Mouse (Mus musculus) spleen, postnatal 36 days (tissue): ENCODE data around the gene Ap3d1.

Experiments
- DNase-seq, 2 experiments: peaks; one replicate each; pipeline ENCODE4 v3.0.0; 2022; ENCODE audit warnings: low spot score in 2 of 2, mixed read lengths in 1 of 2

Ap3d1 gene

DNA sequence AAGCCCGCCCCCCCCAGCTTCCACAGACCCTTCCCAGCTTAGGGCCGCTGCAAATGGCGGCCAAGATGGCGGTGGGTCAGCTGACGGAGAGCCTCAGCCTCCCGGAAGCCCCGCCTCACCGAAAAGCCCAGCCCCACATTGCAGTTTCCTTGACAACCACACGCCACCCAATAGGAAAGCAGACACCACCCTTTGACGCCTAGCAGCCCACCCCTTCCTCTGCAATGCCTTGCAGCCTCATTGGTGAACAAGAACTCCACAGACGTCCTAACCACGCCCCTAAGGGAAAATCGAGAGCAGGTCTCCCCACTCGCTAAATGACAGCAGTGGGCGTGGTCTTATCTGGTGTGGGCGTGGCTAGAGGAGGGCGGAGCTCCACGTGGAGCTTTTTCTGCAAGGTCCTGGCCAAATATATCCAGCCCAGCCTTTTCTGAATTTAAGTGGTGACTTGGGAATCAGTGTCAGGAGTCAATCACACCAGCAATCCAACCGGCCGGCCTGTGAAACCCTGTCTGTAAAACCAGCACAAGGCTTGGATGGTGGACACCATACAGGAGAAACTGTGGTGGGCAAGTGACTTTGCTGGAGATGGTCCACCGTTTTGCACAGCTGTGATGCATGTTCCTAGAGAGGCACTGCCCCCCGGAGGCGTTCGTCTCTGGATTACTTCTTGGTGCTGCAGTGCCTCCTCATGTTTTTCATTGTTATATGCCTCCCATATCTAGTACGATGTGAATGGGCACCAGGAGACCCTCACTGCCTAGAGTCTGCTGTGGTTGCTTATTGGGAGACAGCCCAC, at the start of gene Ap3d1:
Gene Ap3d1, minus strand, starts transcription at position 85 of the 799 bp plus-strand sequence.
- DNase-seq = peak; percentile 99 to 100

DNA sequence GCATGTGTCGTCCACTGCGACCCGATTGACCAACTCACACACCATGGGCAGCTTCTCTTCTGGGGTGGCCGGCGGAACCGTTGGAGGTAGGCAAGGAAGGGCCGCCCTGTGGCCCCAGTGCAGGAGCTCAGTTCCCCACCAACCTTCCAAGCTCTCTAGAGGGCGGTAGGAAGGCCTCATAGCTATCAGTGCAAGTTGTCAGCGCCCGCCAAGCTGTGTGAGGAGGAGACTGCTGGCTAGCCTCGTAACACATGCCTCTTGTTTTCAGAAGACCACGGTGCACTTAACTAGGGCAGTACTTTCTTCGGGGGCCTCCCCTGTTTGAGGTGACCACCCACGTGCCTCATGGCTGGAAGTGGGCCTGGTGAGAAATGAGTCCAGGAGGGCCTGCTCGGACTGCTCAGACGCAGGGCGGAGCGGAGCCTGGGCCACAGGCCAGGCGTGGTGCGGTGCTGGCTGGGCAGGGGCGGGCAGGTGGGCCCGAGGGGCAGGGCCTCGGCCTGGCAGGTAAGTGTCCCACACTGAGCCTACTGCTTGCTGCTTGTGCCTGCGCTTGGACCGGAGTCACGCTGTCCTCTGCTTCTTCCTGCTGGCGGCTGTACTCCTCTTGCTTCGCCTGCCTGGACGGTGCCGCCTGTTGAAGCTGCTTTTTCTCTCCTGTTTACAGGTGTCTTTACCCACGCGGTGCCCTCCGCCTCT, 49.6 kb upstream of the Ap3d1 start:
- no peak for DNase-seq

DNA sequence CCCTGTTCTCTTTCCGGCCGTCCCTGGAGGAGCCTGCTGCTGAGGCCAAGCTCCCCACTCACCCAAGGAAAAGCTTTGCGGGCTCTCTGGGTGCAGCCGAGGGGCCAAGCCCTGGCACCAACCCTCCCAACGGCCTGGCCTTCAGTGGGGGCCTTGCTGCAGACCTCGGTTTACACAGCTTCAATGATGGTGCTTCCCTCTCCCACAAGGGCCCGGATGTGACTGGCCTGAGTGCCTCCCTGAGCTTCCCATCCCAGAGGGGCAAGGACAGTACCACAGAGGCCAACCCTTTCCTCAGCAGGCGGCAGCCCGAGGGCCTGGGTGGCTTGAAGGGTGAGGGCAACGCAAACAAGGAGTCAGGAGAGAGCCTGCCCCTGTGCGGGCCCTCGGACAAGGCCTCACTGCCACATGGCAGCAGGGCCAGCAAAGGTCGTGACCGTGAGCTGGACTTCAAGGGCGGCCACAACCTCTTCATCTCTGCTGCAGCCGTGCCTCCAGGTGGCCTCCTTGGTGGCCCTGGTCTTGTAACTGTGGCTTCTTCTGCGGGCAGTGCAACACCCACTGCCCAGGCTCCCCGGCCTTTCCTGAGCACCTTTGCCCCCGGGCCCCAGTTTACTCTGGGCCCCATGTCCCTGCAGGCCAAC, 48.8 kb upstream of the Ap3d1 start:
- DNase-seq = no peak

DNA sequence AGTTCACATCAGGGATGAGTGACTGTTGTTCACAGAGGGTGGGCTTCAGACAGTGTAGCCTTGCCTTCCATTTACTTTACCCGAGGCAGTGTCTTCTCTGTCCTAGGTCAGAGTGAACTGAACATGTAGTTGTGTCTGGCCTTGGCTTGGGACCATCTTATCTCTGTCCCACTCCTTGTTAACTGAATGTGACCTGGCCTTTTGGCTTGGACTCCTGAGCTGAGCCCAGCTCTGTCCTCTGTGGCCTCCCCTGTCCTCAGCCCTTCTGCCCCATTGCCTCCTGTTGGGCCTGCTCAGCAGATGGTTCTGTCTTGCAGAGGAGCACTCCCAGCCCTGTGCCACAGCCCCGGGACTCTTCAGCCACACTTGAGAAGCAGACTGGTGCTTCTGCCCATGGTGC, 45.5 kb upstream of the Ap3d1 start:
- DNase-seq = no peak

DNA sequence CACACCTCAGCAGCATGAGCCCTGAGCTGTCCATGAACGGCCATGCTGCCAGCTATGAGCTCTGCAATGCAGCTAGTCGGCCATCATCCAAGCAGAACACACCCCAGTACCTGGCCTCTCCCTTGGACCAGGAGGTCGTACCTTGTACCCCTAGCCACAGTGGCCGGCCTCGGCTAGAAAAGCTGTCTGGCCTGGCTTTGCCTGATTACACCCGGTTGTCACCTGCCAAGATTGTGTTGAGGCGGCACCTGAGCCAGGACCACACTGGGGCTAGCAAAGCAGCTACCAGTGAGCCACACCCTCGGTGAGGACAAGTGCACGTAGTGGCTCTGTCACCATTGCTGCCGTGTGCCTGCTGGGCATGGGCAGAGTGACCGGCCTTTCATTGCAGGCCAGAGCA, 43.9 kb upstream of the Ap3d1 start:
- DNase-seq = no peak

DNA sequence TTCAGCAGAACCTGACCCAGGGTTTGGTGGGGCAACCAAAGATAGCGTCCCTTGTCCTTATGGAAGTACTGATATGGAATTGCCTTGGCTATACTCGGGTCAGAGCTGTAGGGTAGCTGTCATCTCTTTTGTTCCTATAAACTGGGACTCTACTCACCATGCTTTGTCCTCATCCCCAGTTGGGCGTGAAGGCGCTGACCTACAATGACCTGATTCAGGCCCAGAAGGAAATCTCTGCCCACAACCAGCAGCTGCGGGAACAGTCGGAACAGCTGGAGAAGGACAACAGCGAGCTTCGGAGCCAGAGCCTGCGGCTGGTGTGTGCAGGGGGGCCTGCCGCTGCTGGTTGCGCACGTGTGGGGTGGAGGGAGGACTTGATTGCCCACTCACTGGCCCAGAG, 42.8 kb upstream of the Ap3d1 start:
- no peak for DNase-seq

DNA sequence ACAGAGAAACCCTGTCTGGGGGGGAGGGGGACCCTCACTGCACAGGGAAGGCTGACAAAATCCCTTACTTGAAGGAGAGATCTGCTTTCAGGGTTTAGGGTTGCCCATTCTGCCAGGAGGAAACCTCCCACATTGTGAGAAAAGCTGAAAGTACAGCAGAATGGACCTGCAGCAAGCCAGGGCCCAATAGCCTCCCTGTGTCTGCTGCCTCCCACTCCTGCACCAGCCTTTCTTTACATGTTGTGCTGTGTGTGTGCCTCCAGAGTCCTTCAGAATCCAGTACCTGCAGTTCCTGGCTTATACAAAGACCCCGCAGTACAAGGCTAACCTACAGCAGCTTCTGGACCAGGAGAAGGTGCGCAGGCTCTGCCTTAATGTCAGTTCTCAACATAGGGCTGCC, 42.2 kb upstream of the Ap3d1 start:
- DNase-seq = no peak

DNA sequence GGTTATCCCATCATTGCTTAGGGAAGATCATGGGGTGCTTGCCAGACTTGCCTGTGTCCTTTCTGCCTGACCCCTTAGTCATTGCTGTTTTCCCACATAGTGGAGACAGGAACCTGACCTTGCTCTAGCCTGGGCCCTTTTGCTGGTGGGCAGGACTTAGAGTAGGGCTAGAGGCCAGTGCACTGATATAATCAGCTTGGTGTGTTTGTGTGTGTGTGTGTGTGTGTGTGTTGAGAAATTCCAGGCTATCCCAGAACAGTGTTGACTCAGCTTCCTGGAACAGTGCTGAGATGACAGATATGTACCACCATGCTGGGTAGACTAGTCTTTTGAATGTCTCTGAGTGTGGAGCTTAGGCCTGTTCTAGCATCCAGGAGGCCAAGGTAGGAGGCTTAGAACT, 37.5 kb upstream of the Ap3d1 start:
- no peak for DNase-seq

DNA sequence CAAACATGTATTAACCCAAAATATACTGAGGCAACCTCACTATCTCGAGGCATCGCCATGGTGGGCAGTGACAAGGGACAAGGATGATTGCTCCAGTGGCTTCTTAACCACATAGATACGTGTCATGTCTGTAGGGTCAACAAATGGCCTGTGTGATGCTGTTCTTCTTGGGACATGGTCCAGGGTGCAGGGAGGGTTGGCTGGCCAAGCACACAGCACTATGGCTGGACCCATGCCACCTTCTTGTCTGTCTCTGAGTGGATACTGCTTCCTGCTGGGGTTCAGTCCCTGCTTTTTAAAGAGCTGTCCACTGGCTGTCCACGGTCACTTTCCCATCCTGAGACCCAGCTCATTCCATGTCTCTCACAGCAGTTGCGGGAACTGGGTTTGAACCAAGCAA, 35.1 kb upstream of the Ap3d1 start:
- no peak for DNase-seq

DNA sequence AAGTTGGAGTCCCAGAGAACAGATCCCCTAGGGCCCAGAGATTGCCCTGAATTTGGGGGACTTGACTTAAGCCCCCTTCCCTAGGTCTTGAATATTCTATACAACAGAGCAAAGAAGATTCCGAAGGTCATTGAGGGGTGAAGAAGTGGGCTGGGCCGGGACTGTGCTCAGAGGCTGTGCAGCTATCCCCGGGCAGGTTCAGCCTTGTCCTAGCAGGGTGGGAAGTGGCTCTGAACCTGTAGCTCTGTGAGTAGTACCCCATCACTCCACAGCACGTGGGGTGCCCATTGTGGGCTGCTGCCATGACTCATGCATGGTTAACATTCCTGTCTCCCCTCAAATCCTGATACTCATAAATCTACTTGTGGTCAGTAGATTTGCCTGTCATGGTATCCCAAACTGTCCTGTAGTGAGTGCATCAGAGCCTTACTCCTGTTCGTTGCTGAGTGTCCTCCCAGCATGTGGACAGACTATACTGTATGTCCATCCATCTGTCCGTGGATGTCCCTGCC, 34.4 kb upstream of the Ap3d1 start:
- DNase-seq = no peak

DNA sequence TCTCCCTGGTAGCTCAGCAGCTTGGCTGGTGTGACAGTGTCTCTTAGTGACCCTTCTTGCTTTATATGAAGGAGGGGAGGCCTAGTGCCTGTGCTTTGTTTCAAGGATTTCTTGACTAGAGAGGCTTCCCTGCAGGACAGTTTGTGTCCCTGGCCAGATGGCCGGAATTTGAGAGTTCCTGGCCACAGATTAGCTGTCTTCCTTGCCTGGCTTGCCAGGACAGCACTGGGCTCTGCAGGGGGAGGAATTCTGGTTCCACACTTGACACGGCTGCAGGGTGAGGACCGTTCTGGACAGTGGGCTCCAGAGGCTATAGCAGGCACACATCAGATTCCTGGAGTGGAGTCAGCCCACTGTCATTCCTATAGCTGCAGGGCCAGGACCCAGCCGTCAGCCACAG, 33.7 kb upstream of the Ap3d1 start:
- no peak for DNase-seq

DNA sequence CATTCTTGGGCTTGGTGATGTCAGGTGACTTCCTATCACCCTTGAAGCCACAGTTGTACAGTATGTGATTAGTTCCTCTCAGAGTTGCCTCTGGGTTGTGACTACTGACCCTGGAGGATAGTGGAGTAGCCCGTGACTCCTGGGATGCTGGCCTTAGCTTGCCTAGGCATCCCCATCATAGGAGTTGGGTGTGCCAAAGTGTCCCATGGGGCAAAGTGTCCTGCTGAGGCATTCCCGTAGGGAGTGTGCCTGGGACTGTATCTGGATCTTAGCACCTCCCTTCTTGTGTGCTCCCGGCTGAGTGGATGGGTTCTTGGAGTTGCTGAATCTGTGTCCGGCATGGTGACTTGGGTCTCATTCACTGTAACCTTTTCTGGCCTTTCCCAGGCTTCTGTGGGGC, 32.9 kb upstream of the Ap3d1 start:
- DNase-seq = no peak

DNA sequence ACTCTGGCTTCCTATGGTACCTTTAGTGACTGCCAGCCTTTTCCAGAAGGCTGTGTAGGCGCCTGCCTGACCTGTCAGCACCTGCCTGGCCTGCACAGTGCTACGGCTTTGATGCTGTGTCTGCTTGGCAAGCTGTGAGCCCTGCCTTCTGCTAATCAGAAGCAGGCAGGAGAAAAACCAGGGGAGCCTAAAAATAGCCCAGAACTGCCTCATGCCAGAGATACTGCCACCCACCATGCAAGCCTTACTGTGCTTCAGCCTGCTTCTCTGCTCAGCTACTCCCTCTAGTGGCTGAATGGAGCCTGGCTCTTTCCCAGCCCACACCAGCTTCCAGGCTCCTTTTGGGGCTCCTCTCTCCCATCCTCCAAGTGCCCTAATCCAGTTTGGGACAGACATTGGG, 32.5 kb upstream of the Ap3d1 start:
- peak; percentile 39 to 47 for DNase-seq

DNA sequence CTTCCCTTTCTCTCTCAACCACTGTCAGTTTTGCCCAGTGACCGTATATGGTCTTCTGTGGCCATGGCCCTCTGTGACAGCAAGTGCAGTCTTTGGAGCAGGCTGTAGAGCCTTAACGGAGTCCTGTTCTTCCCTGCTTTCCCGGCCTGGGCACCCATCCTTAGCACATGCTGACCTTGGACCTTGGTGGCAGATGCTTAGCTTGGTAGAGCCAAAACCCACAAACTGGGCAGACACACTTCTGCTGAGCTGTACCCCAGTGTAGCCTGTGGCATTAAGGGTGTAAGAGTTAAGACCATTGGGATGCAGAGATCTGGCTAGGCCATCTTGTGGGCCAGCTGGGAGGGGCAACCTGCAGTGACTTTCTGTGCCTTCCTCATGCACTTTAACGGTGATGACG, 31.8 kb upstream of the Ap3d1 start:
- DNase-seq = no peak

DNA sequence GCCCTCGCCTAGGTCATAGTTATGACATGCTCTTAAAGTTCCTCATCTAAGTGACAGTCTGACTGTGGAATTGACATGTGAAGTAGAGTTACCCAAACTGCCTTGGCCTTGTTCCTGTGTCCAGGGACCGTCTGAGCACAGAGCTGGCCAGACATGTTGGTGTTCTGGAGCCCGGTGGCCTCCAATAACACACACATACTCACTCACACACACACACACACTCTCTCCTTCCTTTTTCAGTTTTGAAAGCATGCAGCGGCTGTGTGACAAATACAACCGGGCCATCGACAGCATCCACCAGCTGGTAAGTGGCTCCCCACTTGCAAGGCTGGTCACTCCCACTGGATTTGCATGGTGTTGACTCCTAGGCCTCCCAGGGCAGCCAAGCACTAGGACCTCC, 26.3 kb upstream of the Ap3d1 start:
- DNase-seq = no peak

DNA sequence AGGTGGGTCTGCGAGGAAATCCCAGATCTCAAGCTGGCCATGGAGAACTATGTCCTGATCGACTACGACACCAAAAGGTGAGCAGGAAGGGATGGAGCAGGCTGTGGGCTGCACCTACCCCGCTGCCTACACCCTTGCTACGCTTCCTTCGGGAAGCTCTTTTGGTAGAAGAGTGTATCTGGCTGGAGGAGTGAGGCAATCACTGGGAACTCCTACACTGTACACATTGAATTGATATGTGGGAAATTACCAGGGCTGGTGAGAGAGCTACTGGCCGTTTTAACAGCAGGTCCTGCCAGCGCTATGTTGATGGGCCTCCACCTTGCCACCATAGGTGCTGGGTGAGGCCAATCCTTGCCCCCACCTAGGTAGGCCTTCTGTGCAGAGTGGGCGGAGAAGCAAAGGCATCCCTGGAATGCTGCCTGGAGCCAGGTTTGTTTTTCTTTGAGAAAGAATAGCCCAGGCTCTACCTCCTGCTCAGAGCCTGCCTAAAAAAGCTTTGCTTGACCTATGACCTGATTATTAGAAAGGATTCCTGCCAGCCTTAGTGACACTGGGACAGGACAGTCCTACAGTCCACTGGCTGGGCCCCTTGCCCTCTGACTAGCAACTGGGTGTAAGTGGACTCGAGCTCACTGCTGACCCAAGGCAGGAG, 24.2 kb upstream of the Ap3d1 start:
- no peak for DNase-seq

DNA sequence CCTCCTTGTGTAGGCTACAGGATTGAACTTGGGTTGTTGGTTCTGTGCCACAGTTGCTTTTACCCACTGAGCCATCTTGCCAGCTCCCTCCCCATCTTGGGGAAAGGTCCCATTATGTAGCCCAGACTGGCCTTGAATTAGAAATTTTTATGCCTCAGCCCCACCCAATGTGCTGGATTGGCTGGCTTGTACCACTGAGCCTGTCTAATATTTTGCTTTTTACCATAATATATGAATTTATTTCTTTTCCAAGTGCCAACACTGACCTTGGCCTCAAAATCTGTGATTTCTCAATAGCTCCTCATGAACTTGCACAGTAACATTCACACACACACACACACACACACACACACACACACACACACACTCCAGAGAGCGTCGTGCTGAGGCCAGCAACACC, 23.7 kb upstream of the Ap3d1 start:
- no peak for DNase-seq

DNA sequence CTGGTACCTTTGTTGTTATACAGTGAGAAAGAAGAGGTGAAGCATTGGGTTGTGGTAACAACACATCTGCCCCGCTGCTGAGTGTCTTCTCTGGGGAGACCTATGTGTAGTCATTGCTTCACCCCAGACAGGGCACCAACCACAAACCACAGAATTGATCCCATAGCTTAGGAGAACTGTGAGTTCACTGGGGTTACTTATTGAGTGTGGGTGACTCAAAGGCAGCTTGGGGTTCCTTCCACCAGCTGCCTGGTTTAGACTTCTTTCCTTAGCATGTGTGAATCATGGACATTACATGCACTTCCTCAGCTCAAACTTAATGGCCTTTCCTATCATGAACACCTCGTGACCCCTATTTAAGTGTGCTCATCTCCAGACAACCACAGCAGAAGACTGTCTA, 21.4 kb upstream of the Ap3d1 start:
- DNase-seq = no peak

DNA sequence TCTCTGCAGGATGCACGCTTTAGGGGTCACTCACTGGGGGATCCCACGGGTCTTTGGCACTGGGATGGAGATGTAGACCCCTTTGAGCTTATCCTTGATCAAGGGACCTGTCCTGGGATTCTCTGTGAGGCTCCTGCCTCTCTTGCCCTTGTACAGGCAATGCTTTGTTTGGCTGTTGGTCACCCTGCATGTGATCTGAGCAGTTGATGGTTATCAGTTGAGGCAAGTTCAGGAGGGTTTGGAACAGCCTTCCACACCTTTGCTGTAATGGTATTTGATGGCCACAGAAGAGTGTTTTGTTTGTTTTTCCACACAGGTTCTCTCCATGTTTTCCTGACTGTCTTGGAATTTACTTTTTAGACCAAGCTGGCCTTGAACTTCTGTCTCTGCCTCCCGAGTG, 19.8 kb upstream of the Ap3d1 start:
- no peak for DNase-seq

DNA sequence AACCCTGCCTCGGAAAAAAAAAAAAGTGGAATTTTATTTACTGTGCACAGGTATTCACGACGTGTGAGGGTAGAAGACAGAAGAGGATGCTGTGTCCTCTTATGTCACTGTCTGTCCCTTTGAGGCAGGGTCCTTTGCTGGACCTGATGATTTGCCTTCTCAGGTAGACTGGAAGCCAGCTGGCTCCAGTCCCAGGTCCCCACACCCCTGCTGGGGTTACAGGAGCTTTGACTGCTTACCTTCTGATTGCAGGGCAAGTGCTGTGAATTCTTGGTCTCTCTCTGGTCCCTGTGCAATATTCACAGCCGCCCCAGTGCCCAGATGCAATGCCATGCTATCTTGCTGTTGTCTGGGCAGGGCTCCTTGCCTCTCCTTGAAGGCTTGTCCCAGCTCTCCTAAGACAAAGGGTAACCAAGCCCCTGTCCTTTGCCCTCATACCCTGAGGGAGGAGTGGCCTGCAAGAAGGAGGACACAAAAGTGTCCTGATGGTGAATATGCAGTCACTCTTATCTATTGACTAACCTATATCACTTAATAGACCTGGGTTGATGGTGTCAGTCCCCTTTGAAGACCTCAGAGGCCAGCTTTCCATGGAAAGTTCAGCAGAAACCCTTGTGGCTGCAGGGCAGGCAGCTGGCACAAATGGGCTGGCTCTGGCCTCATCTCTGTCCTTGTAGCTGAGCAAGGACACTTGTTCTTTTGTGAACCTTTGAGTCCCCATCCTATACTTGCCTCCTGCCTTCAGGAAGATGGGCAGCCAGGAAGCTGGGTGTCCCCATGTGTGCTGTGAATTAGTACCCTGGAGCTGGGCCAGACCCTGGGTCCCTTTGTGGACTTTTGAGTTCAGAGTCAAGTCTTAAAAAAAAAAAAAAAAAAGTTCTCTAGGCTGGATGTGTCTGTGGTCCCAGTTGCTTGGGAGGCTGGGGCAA, 18.8 kb upstream of the Ap3d1 start:
- DNase-seq = no peak

DNA sequence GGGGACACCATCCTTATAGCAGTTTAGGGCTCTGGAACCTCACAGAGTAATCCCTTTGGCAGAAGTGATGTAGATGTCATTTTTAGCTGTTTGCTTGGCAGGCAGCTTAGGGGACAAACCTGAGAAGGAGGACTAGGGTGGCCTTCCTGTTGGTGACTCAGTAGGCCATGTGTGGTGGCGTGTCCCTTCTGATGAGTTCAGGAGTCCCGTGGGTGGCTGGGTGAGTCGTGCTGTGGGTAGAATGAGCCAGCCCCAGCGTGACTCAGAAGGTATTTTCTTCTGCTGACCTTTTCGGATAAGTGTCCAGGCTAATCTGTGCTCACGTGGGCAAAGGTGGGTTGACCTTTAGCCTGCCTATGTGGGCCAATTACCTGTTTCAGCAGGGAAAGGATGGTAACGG, 16.6 kb upstream of the Ap3d1 start:
- DNase-seq = no peak
